Mouse (Mus musculus) sigmoid colon, adult 10 weeks (tissue): ENCODE measurements around the gene Btbd1. TPM values are rescaled to one million over a fixed set of nuclear protein-coding genes. Genes with fewer than 3 reads are reported as not detected.

ENCODE experiments used
- polyA plus RNA-seq: library from polyadenylated mRNA; stranded (reverse); fragments of 350-450 nt; fragmentation: Illumina TruSeq; extraction: RNeasy Lipid Tissue Mini Kit (QIAGEN cat#74804); gene quantifications from one replicate; pipeline ENCODE4 v1.2.3, GENCODE M21; 2014; ENCODE audit warnings: low read depth, low replicate concordance

Btbd1 gene
- polyA plus RNA-seq: 276 TPM

GRCm38 (mm10) chr7:81829379-81829894 is at the start of gene Btbd1:
Gene Btbd1 (minus strand): TSS chr7:81829431.

GRCm38 (mm10) chr7:81858968-81859721 is 29.9 kb upstream of the Btbd1 start, which contains the start of gene Tm6sf1:
Gene Tm6sf1 (plus strand): TSS chr7:81859001.

GRCm38 (mm10) chr7:81855694-81856093 is 26.5 kb upstream of the Btbd1 start, which contains the start of gene Gm10160:
Gene Gm10160 (minus strand): TSS chr7:81855794.

GRCm38 (mm10) chr7:81789095-81789757 is 40.0 kb downstream of the Btbd1 start, which contains the start of gene 3110040N11Rik:
Gene 3110040N11Rik (minus strand): TSS chr7:81789478.

GRCm38 (mm10) chr7:81762180-81763109 is 66.8 kb downstream of the Btbd1 start, which contains the start of gene Ramac:
Gene Ramac (plus strand): TSS chr7:81762925.

Other genes with a start within 250 kb of the Btbd1 start
- gene Homer2, start 121.9 kb downstream of the Btbd1 start, polyA plus RNA-seq: 15.6 TPM
- 266 TPM for gene Ramac, start 66.5 kb downstream of the Btbd1 start, polyA plus RNA-seq
- gene 3110040N11Rik, start 40.0 kb downstream of the Btbd1 start, polyA plus RNA-seq: 5.6 TPM
- gene Gm10160, start 26.4 kb upstream of the Btbd1 start, polyA plus RNA-seq: not detected
- gene Tm6sf1, start 29.6 kb upstream of the Btbd1 start, polyA plus RNA-seq: 18.3 TPM
- gene Hdgfl3, start 105.0 kb upstream of the Btbd1 start, polyA plus RNA-seq: 19.0 TPM
- gene Bnc1, start 162.9 kb upstream of the Btbd1 start, polyA plus RNA-seq: 0.44 TPM